Mouse (Mus musculus): Measurements from ENCODE around the gene Gm7982.
"Not testable (repeated sequence)": the region's sequence is repeated elsewhere in the genome, so short reads cannot be mapped to it uniquely, and the experiment has no call there.

Gm7982 gene

DNA sequence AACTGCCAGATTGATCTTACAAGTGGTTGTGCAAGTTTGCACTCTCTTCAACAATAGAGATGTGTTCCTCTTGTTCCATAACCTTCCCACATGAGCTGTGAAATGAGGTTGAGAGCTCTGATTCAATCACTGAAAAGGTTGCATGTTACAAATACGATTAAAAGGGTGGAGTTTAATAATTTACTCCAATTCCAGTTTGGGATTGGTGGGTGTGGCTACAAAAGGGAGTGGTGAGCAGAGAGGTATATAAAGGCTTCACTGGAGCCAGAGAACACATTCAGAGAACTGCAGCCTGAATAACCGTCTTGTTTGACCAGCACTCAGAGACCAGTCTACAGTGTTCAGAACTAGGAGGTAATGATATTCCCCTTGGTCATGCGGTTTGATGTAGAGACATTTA, at the start of gene Gm7982:
Gm7982 (plus strand) TSS at position 301 of the 400 bp plus-strand sequence.
- in situ Hi-C loops (cut with MseI, MboI): not testable (repeated sequence)

DNA sequence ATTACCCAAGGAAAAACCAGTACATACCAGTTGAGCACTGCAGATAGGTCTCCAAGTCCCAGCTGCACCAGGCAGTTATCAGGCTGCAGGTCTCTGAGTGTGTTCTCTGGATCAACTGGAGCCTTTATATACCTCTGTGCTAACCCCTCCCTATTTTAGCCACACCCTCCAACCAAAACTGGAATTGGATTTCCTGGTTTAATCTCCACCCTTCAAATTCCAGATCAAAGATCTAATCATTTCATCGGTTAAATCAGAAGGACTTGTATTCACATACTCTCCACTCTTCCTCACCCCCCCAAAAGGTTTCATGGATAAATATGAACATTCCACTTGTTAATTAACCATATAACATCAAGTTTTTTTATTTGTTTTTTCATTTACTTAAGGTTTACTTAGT, 5.7 kb upstream of the Gm7982 start, which contains the start of gene Gm7978:
Gm7978 (minus strand) TSS at position 101 of the 400 bp plus-strand sequence.
- in situ Hi-C loops (cut with MseI, MboI): not testable (repeated sequence)

GRCm38 (mm10) chr5:95775690-95776089, 33.9 kb downstream of the Gm7982 start, which contains the start of gene E330014E10Rik:
Gene E330014E10Rik, plus strand, starts transcription at chr5:95775990.
- in situ Hi-C loops (cut with MseI, MboI): not testable (repeated sequence)
